Mouse (Mus musculus) testis, postnatal 10 days (tissue): ENCODE results near the gene Olfr1242.

Experiments used
- DNase-seq: peaks from one replicate; pipeline ENCODE4 v3.0.0; 2021; ENCODE audit warnings: low spot score

Gene Olfr1242

GRCm38 (mm10) chr2:89498235-89498634, at the start of gene Olfr1242:
Gene Olfr1242, minus strand, starts transcription at chr2:89498335.
- no peak for DNase-seq

- no peak for DNase-seq
Observed at GRCm38 (mm10) chr2:89544516-89544915, 46.4 kb upstream of the Olfr1242 start.

- no peak for DNase-seq
Observed at GRCm38 (mm10) chr2:89539923-89540322, 41.8 kb upstream of the Olfr1242 start.

- no peak for DNase-seq
Observed at GRCm38 (mm10) chr2:89531387-89531786, 33.3 kb upstream of the Olfr1242 start, which contains the start of gene Olfr1243. Gene Olfr1243, minus strand, starts transcription at chr2:89531487.

- DNase-seq = no peak
Observed at GRCm38 (mm10) chr2:89487026-89487425, 11.1 kb downstream of the Olfr1242 start, which contains the start of gene Olfr1241. Gene Olfr1241, minus strand, starts transcription at chr2:89487126.

GRCm38 (mm10) chr2:89442900-89443299, 55.2 kb downstream of the Olfr1242 start, which contains the start of gene Olfr1240:
Gene Olfr1240, minus strand, starts transcription at chr2:89443000.
- no peak for DNase-seq
